Mouse (Mus musculus) testis, adult 2 months (tissue): Measurements from ENCODE around the gene Cct4. TPM values are rescaled to one million over a fixed set of nuclear protein-coding genes. Genes with fewer than 3 reads are reported as not detected.

Experiments
- H3K27ac ChIP-seq: fragments of 200-500 bp; 2 replicates; pipeline ENCODE4 v1.5.1; 2012; ENCODE audit warnings: low read depth, low read length; ENCODE audit not compliant: control insufficient read depth, insufficient read depth
- H3K27me3 ChIP-seq: fragments of 200-500 bp; 2 replicates; pipeline ENCODE4 v1.6.1; 2012; ENCODE audit warnings: mild to moderate bottlenecking, low read length, moderate library complexity; ENCODE audit not compliant: control insufficient read depth, insufficient read depth
- H3K36me3 ChIP-seq: fragments of 200-500 bp; 2 replicates; pipeline ENCODE4 v1.6.1; 2012; ENCODE audit warnings: mild to moderate bottlenecking, low read length; ENCODE audit not compliant: control insufficient read depth, insufficient read depth
- H3K4me1 ChIP-seq: fragments of 200-500 bp; 2 replicates; pipeline ENCODE4 v1.6.1; 2012; ENCODE audit warnings: low read length; ENCODE audit not compliant: control insufficient read depth, insufficient read depth
- H3K4me3 ChIP-seq: fragments of 200-500 bp; 2 replicates; pipeline ENCODE4 v1.5.1; 2012; ENCODE audit warnings: low read depth, mild to moderate bottlenecking, low read length, moderate library complexity, mixed read lengths; ENCODE audit not compliant: control insufficient read depth
- CTCF ChIP-seq: fragments of 200-500 bp; IDR thresholded peaks from 2 replicates; pipeline ENCODE4 v1.5.1; 2012; ENCODE audit warnings: low read depth, mild to moderate bottlenecking, inconsistent platforms, low read length, moderate library complexity; ENCODE audit not compliant: control insufficient read depth, insufficient read depth, insufficient replicate concordance
- POLR2A ChIP-seq: fragments of 200-500 bp; IDR thresholded peaks from 2 replicates; pipeline ENCODE4 v1.6.1; 2012; ENCODE audit warnings: low read depth, mild to moderate bottlenecking, inconsistent platforms, low read length, moderate library complexity; ENCODE audit not compliant: control insufficient read depth
- polyA plus RNA-seq: library from polyadenylated mRNA; depleted of rRNA; stranded (reverse); fragments of >200 nt; gene quantifications from 2 replicates; pipeline ENCODE4 v1.2.3, GENCODE M21; 2012

Gene Cct4
- polyA plus RNA-seq, 1 experiment, result 193 TPM

- H3K36me3 ChIP-seq, result no peaks in the 10 kb centered on the region; the same call in 1 of the 2 replicates
- TF ChIP-seq CTCF (no peak), POLR2A (no peak)
- H3K4me1 ChIP-seq, result 0 out of 2 replicates have a peak, but pooled peaks cover 2% of the 10 kb centered on the region
- H3K4me3 ChIP-seq, result no peak overlapping the region
- H3K27me3 ChIP-seq, result no peaks in the 10 kb centered on the region
- no peak overlapping the region for H3K27ac ChIP-seq
Measured at GRCm38 (mm10) chr11:23014996-23015395, 24.7 kb downstream of the Cct4 start.

GRCm38 (mm10) chr11:23017943-23018342 lies 27.6 kb downstream of the Cct4 start:
- H3K27ac ChIP-seq, result no peak overlapping the region
- H3K27me3 ChIP-seq, result no peaks in the 10 kb centered on the region
- no peak overlapping the region for H3K4me3 ChIP-seq
- TF ChIP-seq POLR2A (no peak), CTCF (no peak)
- no peaks in the 10 kb centered on the region; the same call in 1 of the 2 replicates for H3K36me3 ChIP-seq
- H3K4me1 ChIP-seq, result peaks cover 3% of the 10 kb centered on the region

GRCm38 (mm10) chr11:23020116-23020770 lies 29.9 kb downstream of the Cct4 start:
- H3K27me3 ChIP-seq, result no peaks in the 10 kb centered on the region
- peaks cover 3% of the 10 kb centered on the region for H3K4me1 ChIP-seq
- H3K36me3 ChIP-seq, result no peaks in the 10 kb centered on the region; the same call in 1 of the 2 replicates
- H3K27ac ChIP-seq, result no peak overlapping the region
- H3K4me3 ChIP-seq, result peak overlapping the region; percentile 32
- TF ChIP-seq CTCF (no peak), POLR2A (no peak)

- peaks cover 3% of the 10 kb centered on the region for H3K4me1 ChIP-seq
- TF ChIP-seq POLR2A (no peak), CTCF (no peak)
- no peaks in the 10 kb centered on the region for H3K27me3 ChIP-seq
- H3K4me3 ChIP-seq, result peak overlapping the region; percentile 32
- H3K27ac ChIP-seq, result no peak overlapping the region
- H3K36me3 ChIP-seq, result no peaks in the 10 kb centered on the region; the same call in 1 of the 2 replicates
Measured at GRCm38 (mm10) chr11:23020841-23021240, 30.5 kb downstream of the Cct4 start.

GRCm38 (mm10) chr11:23023155-23023554 lies 32.8 kb downstream of the Cct4 start:
- Histone ChIP-seq H3K4me3 (no peak overlapping the region), H3K4me1 (peaks cover 3% of the 10 kb centered on the region), H3K27me3 (no peaks in the 10 kb centered on the region), H3K27ac (no peak overlapping the region), H3K36me3 (no peaks in the 10 kb centered on the region; the same call in 1 of the 2 replicates)
- TF ChIP-seq CTCF (no peak), POLR2A (no peak)

GRCm38 (mm10) chr11:23024169-23024568 lies 33.9 kb downstream of the Cct4 start:
- Histone ChIP-seq H3K27ac (no peak overlapping the region), H3K4me1 (peaks cover 3% of the 10 kb centered on the region), H3K36me3 (no peaks in the 10 kb centered on the region; the same call in 1 of the 2 replicates), H3K4me3 (no peak overlapping the region), H3K27me3 (no peaks in the 10 kb centered on the region)
- no peak for TF ChIP-seq CTCF
- TF ChIP-seq POLR2A, result no peak

- Histone ChIP-seq H3K4me3 (no peak overlapping the region), H3K27ac (no peak overlapping the region), H3K36me3 (no peaks in the 10 kb centered on the region), H3K27me3 (no peaks in the 10 kb centered on the region), H3K4me1 (no peaks in the 10 kb centered on the region)
- TF ChIP-seq POLR2A (no peak), CTCF (no peak)
Measured at GRCm38 (mm10) chr11:23028957-23029356, 38.6 kb downstream of the Cct4 start.

GRCm38 (mm10) chr11:23029399-23029798 lies 39.1 kb downstream of the Cct4 start:
- H3K4me1 ChIP-seq, result no peaks in the 10 kb centered on the region
- H3K36me3 ChIP-seq, result no peaks in the 10 kb centered on the region
- no peaks in the 10 kb centered on the region for H3K27me3 ChIP-seq
- H3K27ac ChIP-seq, result no peak overlapping the region
- no peak overlapping the region for H3K4me3 ChIP-seq
- TF ChIP-seq CTCF, result no peak
- no peak for TF ChIP-seq POLR2A
